Mouse (Mus musculus) forebrain, postnatal 0 days (tissue): ENCODE measurements around the gene Il9. TPM values are rescaled to one million over a fixed set of nuclear protein-coding genes. Genes with fewer than 3 reads are reported as not detected.

ENCODE experiments used
- ATAC-seq: fragments of 200-750 bp; cut with Nextera tagmentation; 2 replicates; pipeline ENCODE4 v1.8.0; 2017; ENCODE audit warnings: mild to moderate bottlenecking, moderate library complexity
- DNase-seq: peaks from one replicate; pipeline ENCODE4 v3.0.0-alpha.2; 2015
- H3K27ac ChIP-seq: fragments of 300-500 bp; sonication (generic); 2 replicates; pipeline ENCODE4 v1.5.1; 2014; ENCODE audit warnings: low read depth, mild to moderate bottlenecking, antibody characterized with exemption, low read length, moderate library complexity, mixed read lengths
- H3K27me3 ChIP-seq: fragments of 300-500 bp; sonication (generic); 2 replicates; pipeline ENCODE4 v1.6.1; 2014; ENCODE audit warnings: mild to moderate bottlenecking, low read length, mixed read lengths; ENCODE audit not compliant: insufficient read depth
- H3K36me3 ChIP-seq: fragments of 300-500 bp; sonication (generic); 2 replicates; pipeline ENCODE4 v1.6.1; 2014; ENCODE audit warnings: mild to moderate bottlenecking, moderate library complexity; ENCODE audit not compliant: insufficient read depth
- H3K4me1 ChIP-seq: fragments of 300-500 bp; sonication (generic); 2 replicates; pipeline ENCODE4 v1.6.1; 2014; ENCODE audit warnings: antibody characterized with exemption; ENCODE audit not compliant: insufficient read depth
- H3K4me2 ChIP-seq: fragments of 300-500 bp; sonication (generic); 2 replicates; pipeline ENCODE4 v1.6.1; 2014; ENCODE audit warnings: low read depth, mild to moderate bottlenecking, moderate library complexity
- H3K4me3 ChIP-seq: fragments of 300-500 bp; sonication (generic); 2 replicates; pipeline ENCODE4 v1.5.1; 2014; ENCODE audit warnings: low read depth, low read length, mixed read lengths
- H3K9ac ChIP-seq: fragments of 300-500 bp; sonication (generic); 2 replicates; pipeline ENCODE4 v1.6.1; 2014; ENCODE audit warnings: mild to moderate bottlenecking
- H3K9me3 ChIP-seq: fragments of 300-500 bp; sonication (generic); 2 replicates; pipeline ENCODE4 v1.6.1; 2016; ENCODE audit warnings: low read length
- CTCF ChIP-seq: sonication (generic); IDR thresholded peaks from 2 replicates; pipeline ENCODE4 v1.5.1; 2016; ENCODE audit warnings: antibody characterized with exemption, control low read depth, low read depth
- WGBS: fragments of 180-500 bp; shearing (Covaris S2); extraction: QIAGEN DNeasy Blood & Tissue Kit; methylation state at CpG from one replicate; pipeline ENCODE4 v1.1.7; 2014; 5-methylcytosine and 5-hydroxymethylcytosine counted together
- polyA plus RNA-seq: library from polyadenylated mRNA; unstranded; fragments of >200 nt; fragmentation: Nextera tagmentation; extraction: Ambion mirVana; gene quantifications from 2 replicates; pipeline ENCODE4 v1.2.1, GENCODE M21; 2015
- total RNA-seq: library from RNA; depleted of rRNA; stranded (reverse); fragments of >200 nt; gene quantifications from 2 replicates; pipeline ENCODE4 v1.2.3, GENCODE M21; 2014

Gene Il9
- total and polyA plus RNA-seq, 2 experiments from 2014 or later, result not detected

DNA sequence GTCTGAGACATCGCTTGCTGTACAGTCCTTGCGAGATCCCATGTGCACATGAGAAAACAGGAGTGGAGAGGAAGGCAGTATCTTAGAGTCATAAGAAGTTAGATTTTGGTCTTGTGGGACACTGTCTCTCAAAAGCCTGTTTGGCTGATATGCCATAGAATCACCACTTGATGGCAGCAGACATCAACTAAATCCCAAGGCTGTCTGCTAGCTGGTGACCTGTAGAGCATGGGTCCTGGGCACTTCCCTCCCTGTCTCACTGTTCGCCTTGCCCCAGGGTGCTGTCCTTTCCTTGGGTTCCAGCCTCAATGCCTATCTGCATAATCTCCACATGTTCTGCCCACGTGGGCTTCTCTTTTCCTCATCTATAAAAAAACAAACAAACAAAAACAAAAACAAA is 6.7 kb downstream of the Il9 start:
- 0 out of 2 replicates have a peak, but pooled peaks cover 5% of the 10 kb centered on the region for H3K4me1 ChIP-seq
- no peak overlapping the region for H3K4me2 ChIP-seq
- H3K4me3 ChIP-seq, result no peak overlapping the region
- DNase-seq (peak; percentile 77), ATAC-seq (peak; percentile 35; the same call in 1 of the 2 replicates)
- no peaks in the 10 kb centered on the region for H3K36me3 ChIP-seq
- TF ChIP-seq CTCF, result peak; percentile 93
- 31% methylated on average over 4 of the region's 4 CpGs for WGBS
- no peaks in the 10 kb centered on the region for H3K27me3 ChIP-seq
- no peak overlapping the region for H3K27ac ChIP-seq
- no peaks in the 10 kb centered on the region for H3K9me3 ChIP-seq
- no peak overlapping the region for H3K9ac ChIP-seq

DNA sequence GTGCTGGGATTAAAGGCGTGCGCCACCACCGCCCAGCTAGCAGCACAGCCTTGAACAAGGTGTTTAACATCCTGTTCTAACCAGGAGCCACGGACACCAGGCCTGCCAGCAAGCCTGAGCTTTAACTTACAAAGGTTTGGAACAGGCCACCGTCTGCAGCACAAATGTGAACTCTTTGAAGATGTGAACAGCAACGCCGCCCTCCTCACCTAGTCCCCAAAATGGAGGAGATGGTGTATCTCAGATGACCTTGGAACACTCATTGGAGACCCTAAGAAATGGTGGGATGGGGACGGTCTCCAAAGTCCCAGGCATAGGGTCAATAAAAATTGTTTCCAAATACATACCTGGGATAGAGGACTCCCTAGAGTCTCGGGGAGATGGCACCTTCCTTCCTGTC is 9.4 kb downstream of the Il9 start:
- WGBS, result 90% methylated on average over 9 of the region's 9 CpGs
- DNase-seq, result no peak
- no peak for TF ChIP-seq CTCF

DNA sequence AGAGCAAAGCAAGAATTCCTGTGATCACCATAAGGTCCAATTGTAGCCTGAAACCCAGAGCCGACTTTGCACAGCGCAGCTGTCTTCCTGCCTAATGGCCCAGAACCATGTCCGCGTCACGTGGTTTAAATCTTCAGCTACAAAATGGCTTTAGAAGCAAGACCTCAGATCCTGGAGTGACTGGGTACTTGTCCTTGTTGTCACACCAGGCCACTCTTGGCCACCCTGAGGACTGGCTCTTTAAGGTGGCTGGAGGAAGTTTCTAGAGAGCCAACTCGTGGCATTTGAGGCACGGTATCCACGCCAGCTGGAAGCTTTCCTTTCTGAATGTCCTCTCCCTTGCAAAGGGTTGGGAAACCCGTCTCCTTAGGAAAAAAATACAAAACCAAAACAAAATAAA is 10.1 kb downstream of the Il9 start:
- ATAC-seq (no peak), DNase-seq (peak; percentile 22)
- Histone ChIP-seq H3K27ac (no peak overlapping the region), H3K36me3 (no peaks in the 10 kb centered on the region), H3K4me1 (0 out of 2 replicates have a peak, but pooled peaks cover 1% of the 10 kb centered on the region), H3K27me3 (no peaks in the 10 kb centered on the region), H3K9ac (no peak overlapping the region), H3K4me2 (no peak overlapping the region), H3K9me3 (no peaks in the 10 kb centered on the region), H3K4me3 (no peak overlapping the region)
- no peak for TF ChIP-seq CTCF
- WGBS, result 58% methylated on average over 9 of the region's 9 CpGs

More for the DNA sequence above, 9.4 kb downstream of the Il9 start:
- Histone ChIP-seq H3K9ac (no peak overlapping the region), H3K4me1 (0 out of 2 replicates have a peak, but pooled peaks cover 5% of the 10 kb centered on the region), H3K27ac (no peak overlapping the region), H3K9me3 (no peaks in the 10 kb centered on the region), H3K4me2 (no peak overlapping the region), H3K36me3 (no peaks in the 10 kb centered on the region), H3K27me3 (no peaks in the 10 kb centered on the region), H3K4me3 (no peak overlapping the region)
- no peak for ATAC-seq

DNA sequence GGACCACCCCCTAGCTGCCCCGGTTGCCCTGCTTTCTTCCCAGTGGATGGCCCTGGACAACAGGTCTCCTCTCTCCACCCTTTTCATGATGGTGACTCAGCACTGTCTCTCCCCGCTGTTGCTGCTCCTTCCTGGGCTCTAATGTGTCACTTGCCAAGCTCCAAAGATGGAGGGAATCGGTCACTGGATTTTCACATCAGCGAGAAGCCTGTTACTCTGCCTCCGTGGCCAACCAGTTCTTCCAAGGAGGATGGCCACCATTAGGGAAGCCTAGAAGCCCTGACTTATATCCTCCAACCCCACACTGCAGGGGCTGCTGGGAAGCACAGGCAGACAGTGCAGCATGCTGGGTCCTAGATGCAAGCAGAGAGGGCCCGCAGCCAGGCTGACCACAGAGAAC is 10.8 kb downstream of the Il9 start:
- 91% methylated on average over 6 of the region's 6 CpGs for WGBS
- Histone ChIP-seq H3K9ac (no peak overlapping the region), H3K27ac (no peak overlapping the region), H3K4me3 (no peak overlapping the region), H3K36me3 (no peaks in the 10 kb centered on the region), H3K4me1 (no peaks in the 10 kb centered on the region), H3K27me3 (no peaks in the 10 kb centered on the region), H3K9me3 (no peaks in the 10 kb centered on the region), H3K4me2 (no peak overlapping the region)
- DNase-seq (no peak), ATAC-seq (no peak)
- TF ChIP-seq CTCF, result no peak

DNA sequence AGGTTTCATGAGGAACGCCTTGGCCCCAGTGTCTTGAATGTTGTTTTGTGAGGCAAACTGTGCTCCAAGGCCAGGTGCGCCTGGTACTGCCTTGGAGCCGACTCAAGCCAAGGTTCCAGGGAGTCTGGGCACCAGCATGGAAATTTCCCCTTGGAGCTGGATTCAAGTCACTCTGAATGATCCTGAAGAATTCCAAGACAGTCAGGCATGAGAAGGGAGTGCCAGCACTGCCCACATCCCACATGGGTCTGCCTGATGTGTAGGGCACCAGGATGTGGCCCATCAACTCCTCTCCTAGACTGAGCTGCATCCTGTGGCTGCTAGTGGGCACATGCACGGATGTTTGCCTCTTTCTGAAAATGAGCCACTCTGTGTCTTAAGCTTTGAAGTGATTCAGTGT is 13.5 kb downstream of the Il9 start:
- DNase-seq, result no peak
- WGBS, result 96% methylated on average over 4 of the region's 4 CpGs
- no peaks in the 10 kb centered on the region for H3K9me3 ChIP-seq
- no peak overlapping the region for H3K4me2 ChIP-seq
- no peak overlapping the region for H3K27ac ChIP-seq
- no peak for TF ChIP-seq CTCF
- H3K4me1 ChIP-seq, result no peaks in the 10 kb centered on the region
- no peaks in the 10 kb centered on the region for H3K36me3 ChIP-seq
- no peak overlapping the region for H3K4me3 ChIP-seq
- H3K27me3 ChIP-seq, result no peaks in the 10 kb centered on the region
- no peak for ATAC-seq
- H3K9ac ChIP-seq, result no peak overlapping the region

DNA sequence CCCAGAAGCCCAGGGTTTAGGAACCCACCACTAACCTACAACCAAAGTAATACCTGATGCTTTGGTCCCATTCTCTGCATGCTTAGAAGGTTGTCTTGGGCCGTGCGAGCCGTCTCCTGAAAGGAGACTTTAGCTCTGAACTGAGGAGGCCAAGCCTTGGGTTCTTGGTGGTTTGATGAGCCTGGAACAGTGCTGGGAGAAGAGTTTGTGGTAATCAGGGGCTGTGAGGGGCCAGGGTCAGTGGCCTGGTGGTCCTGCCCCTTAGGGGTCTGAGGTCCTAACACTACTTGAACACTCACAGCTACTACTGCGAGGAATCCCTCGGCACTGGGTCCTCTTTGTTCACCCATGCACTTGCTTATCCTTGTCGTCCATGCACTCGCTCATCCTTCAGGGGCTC is 14.3 kb downstream of the Il9 start:
- DNase-seq (no peak), ATAC-seq (no peak)
- Histone ChIP-seq H3K36me3 (no peaks in the 10 kb centered on the region), H3K4me2 (no peak overlapping the region), H3K9me3 (no peaks in the 10 kb centered on the region), H3K4me1 (no peaks in the 10 kb centered on the region), H3K27ac (no peak overlapping the region), H3K9ac (no peak overlapping the region), H3K27me3 (no peaks in the 10 kb centered on the region), H3K4me3 (no peak overlapping the region)
- TF ChIP-seq CTCF, result no peak
- WGBS, result 94% methylated on average over 7 of the region's 7 CpGs

DNA sequence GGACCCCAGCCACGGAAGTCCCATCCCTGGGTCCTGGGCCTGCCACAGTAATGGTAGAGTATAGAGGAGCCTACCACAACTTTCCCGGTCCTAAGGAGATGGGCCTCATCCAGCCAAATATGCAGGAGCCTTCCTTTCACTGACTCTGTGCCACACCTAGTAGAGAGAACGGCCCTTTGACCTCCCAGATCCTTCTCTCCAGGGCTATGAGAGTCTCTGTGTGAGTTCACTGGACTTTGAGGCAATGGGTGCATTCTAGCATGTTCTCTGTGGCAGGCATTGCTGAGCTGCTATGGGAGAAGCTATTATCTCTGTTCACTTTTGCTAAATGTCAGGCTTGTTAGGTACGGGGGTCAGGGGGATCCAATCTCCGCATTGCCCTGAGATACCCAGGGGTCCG is 18.3 kb downstream of the Il9 start:
- DNase-seq (no peak), ATAC-seq (no peak)
- no peak overlapping the region for H3K27ac ChIP-seq
- H3K4me3 ChIP-seq, result no peak overlapping the region
- 74% methylated on average over 6 of the region's 6 CpGs for WGBS
- H3K4me1 ChIP-seq, result no peaks in the 10 kb centered on the region
- no peaks in the 10 kb centered on the region for H3K36me3 ChIP-seq
- no peak overlapping the region for H3K4me2 ChIP-seq
- no peaks in the 10 kb centered on the region for H3K27me3 ChIP-seq
- no peak overlapping the region for H3K9ac ChIP-seq
- TF ChIP-seq CTCF, result no peak
- H3K9me3 ChIP-seq, result no peaks in the 10 kb centered on the region

DNA sequence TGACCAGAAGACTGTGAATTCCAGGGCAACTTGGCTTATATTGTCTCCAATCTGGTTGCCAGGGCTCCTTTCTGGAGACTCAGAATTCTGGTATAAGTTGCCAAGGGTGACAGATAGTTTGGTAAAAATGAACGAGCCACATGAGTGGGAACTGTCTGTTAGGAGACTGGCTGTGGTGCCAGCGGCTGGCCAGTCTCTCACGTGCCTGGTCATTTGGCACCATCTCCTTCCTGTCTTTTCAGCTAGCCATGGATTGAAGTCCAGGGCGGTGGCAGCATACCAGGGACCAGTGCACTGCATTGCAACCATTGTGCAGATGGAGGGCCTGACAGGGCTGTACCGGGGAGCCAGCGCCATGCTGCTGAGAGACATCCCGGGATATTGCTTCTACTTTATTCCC is 18.8 kb downstream of the Il9 start:
- no peak for DNase-seq
- TF ChIP-seq CTCF, result no peak

More for the DNA sequence above, 18.8 kb downstream of the Il9 start:
- no peak overlapping the region for H3K27ac ChIP-seq
- ATAC-seq, result peak; percentile 56
- no peak overlapping the region for H3K4me3 ChIP-seq
- no peaks in the 10 kb centered on the region for H3K36me3 ChIP-seq
- no peak overlapping the region for H3K9ac ChIP-seq
- 72% methylated on average over 7 of the region's 7 CpGs for WGBS
- no peaks in the 10 kb centered on the region for H3K4me1 ChIP-seq
- no peaks in the 10 kb centered on the region for H3K27me3 ChIP-seq
- H3K4me2 ChIP-seq, result no peak overlapping the region
- H3K9me3 ChIP-seq, result no peaks in the 10 kb centered on the region
